Mouse (Mus musculus) bone marrow macrophage, adult 2 months (primary cell): ENCODE measurements around the gene Cplx3.

Experiments used
- CTCF ChIP-seq: IDR thresholded peaks from 2 replicates; pipeline ENCODE4 v1.5.1; 2012; ENCODE audit warnings: low read depth, mild to moderate bottlenecking, low read length, moderate library complexity
- POLR2A ChIP-seq: IDR thresholded peaks from 2 replicates; pipeline ENCODE4 v1.6.1; 2012; ENCODE audit warnings: mild to moderate bottlenecking, low read depth, low read length, borderline replicate concordance

- TF ChIP-seq CTCF (no peak), POLR2A (no peak)
Measured at GRCm38 (mm10) chr9:57625674-57626500, 19.8 kb upstream of the Cplx3 start.
